In the genomic region with DNA sequence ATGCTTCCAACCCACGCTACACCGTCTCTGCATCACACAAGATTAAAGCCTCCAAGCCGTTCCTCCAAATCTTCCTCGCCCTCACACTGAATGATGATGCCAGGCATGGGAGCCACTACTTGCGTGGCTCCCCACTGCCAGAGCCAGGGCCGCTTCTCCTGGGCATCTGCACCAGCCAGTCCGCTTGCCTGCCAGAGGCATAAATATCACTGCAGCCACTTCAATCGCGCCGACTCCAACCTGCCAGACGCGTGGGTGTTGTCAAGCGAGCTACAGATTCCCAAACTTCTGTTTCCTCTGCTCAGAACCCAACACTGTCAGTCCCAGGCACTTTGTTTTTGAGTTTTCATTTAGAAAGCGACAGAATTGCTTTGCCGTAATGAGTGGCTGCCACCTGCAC, we compare ENCODE assay signal across 13 mouse cellular contexts.
A peak's percentile ranks its signal among the peaks of the same experiment; 100 is the strongest.
DNase-seq lines count a peak whose midpoint lies in the region; ATAC-seq lines count a peak whose summit lies in the region.
"Had no signal": no experiment of that assay in that cellular context is flagged by ENCODE, and none has a peak within 500 bp of the region (broad histone marks: within the 10 kb centered on the region; RNA-seq: fewer than 3 reads in every experiment).

No protein-coding gene starts in this region.

- WGBS in forebrain, embryonic 16.5 days, result 81% methylated on average over 15 of the region's 15 CpGs
- 90% methylated on average over 15 of the region's 15 CpGs for WGBS in forebrain, embryonic 14.5 days
- WGBS in hindbrain, embryonic 12.5 days, result 93% methylated on average over 15 of the region's 15 CpGs

- no peak overlapping the region for H3K4me2 ChIP-seq in forebrain, embryonic 16.5 days (ENCODE audit: low read length)
- no peak overlapping the region for H3K4me2 ChIP-seq in forebrain, embryonic 14.5 days (ENCODE audit: low read length)
- H3K4me2 ChIP-seq in hindbrain, embryonic 12.5 days (replicated peaks), result no peak overlapping the region
- H3K4me2 ChIP-seq: hindbrain, embryonic 14.5 days; liver, embryonic 12.5 days had no signal

- H3K9ac ChIP-seq in forebrain, embryonic 16.5 days (replicated peaks; ENCODE audit: low read depth, low read length), result no peak overlapping the region
- H3K9ac ChIP-seq in forebrain, embryonic 14.5 days (ENCODE audit: low read length), result no peak overlapping the region
- H3K9ac ChIP-seq in hindbrain, embryonic 12.5 days, result no peak overlapping the region
- H3K9ac ChIP-seq: hindbrain, embryonic 14.5 days; liver, embryonic 12.5 days had no signal

- H3K27ac ChIP-seq in forebrain, embryonic 16.5 days (ENCODE audit: low read length), result 0 out of 2 replicates have a peak overlapping the region, but pooled peaks have one; percentile 25
- H3K27ac ChIP-seq in forebrain, embryonic 14.5 days (ENCODE audit: low read depth, low read length), result no peak overlapping the region
- no peak overlapping the region for H3K27ac ChIP-seq in hindbrain, embryonic 12.5 days
- H3K27ac ChIP-seq: hindbrain, embryonic 14.5 days; liver, embryonic 12.5 days had no signal

- H3K4me3 ChIP-seq in forebrain, embryonic 16.5 days (replicated peaks; ENCODE audit: low read length), result no peak overlapping the region
- no peak overlapping the region for H3K4me3 ChIP-seq in forebrain, embryonic 14.5 days (ENCODE audit: low read depth, low read length)
- no peak overlapping the region for H3K4me3 ChIP-seq in hindbrain, embryonic 12.5 days
- H3K4me3 ChIP-seq: liver, embryonic 12.5 days had no signal

- H3K36me3 ChIP-seq in forebrain, embryonic 16.5 days (ENCODE audit: control insufficient read depth, insufficient read depth), result no peaks in the 10 kb centered on the region
- no peaks in the 10 kb centered on the region for H3K36me3 ChIP-seq in forebrain, embryonic 14.5 days (ENCODE audit: control insufficient read depth, insufficient read depth, low read length)
- H3K36me3 ChIP-seq in hindbrain, embryonic 12.5 days, result no peaks in the 10 kb centered on the region
- H3K36me3 ChIP-seq: liver, embryonic 12.5 days had no signal

- intact Hi-C loops in left cerebral cortex, postnatal 14 days (cut with DNase I), result no loop called here

- H3K9me3 ChIP-seq in forebrain, embryonic 16.5 days (ENCODE audit: control insufficient read depth, low read length), result no peaks in the 10 kb centered on the region
- H3K9me3 ChIP-seq in forebrain, embryonic 14.5 days (replicated peaks; ENCODE audit: control insufficient read depth, low read length), result no peaks in the 10 kb centered on the region
- H3K9me3 ChIP-seq in hindbrain, embryonic 12.5 days (replicated peaks), result 0 out of 2 replicates have a peak, but pooled peaks cover 3% of the 10 kb centered on the region

- no peaks in the 10 kb centered on the region for H3K4me1 ChIP-seq in forebrain, embryonic 16.5 days (replicated peaks; ENCODE audit: control insufficient read depth, insufficient read depth, low read length)
- no peaks in the 10 kb centered on the region for H3K4me1 ChIP-seq in forebrain, embryonic 14.5 days (ENCODE audit: control insufficient read depth, insufficient read depth, low read length)
- H3K4me1 ChIP-seq in hindbrain, embryonic 12.5 days, result no peaks in the 10 kb centered on the region
- H3K4me1 ChIP-seq: liver, embryonic 12.5 days had no signal

- no peak for ATAC-seq in forebrain, embryonic 16.5 days
- no peak for ATAC-seq in forebrain, embryonic 14.5 days
- no peak for ATAC-seq in hindbrain, embryonic 12.5 days (ENCODE audit: low FRiP score)
- ATAC-seq: liver, embryonic 12.5 days had no signal

- no peaks in the 10 kb centered on the region for H3K27me3 ChIP-seq in forebrain, embryonic 16.5 days (replicated peaks; ENCODE audit: control insufficient read depth, insufficient read depth, low read length)
- H3K27me3 ChIP-seq in forebrain, embryonic 14.5 days (replicated peaks; ENCODE audit: control insufficient read depth, insufficient read depth, low read length), result no peaks in the 10 kb centered on the region
- H3K27me3 ChIP-seq in hindbrain, embryonic 12.5 days, result no peaks in the 10 kb centered on the region
- H3K27me3 ChIP-seq: liver, embryonic 12.5 days had no signal

- no peak for DNase-seq in forebrain, embryonic 14.5 days (ENCODE audit: low spot score)
- peak; percentile 31 for DNase-seq in layer of hippocampus, adult 9-10 months (ENCODE audit: low spot score)
- peak; percentile 77 to 89 for DNase-seq in left cerebral cortex, postnatal 14 days (ENCODE audit: low spot score in 2 of 2)
- DNase-seq in telencephalon, adult 2 months (ENCODE audit: low read depth, low spot score), result peak; percentile 86
- no peak for DNase-seq in adrenal gland, adult 8-10 months
- no peak for DNase-seq in adrenal gland, adult 2 months
- DNase-seq: cerebellum, adult 2 months; gastrocnemius, postnatal 14 days; kidney, adult 11 months had no signal

Comparison
In these comparisons a context has a peak if more than half of its experiments do, and no peak if none do; other contexts are left out.
1. DNase-seq: peak in layer of hippocampus, adult 9-10 months (single experiment), left cerebral cortex, postnatal 14 days (2 of 2) and telencephalon, adult 2 months (single experiment); none in forebrain, embryonic 14.5 days (single experiment), adrenal gland, adult 8-10 months (single experiment) and adrenal gland, adult 2 months (single experiment).